Mouse (Mus musculus) embryo, embryonic 11 days (tissue): ENCODE results near the gene Actl6b.
A peak's percentile ranks its signal among the peaks of the same experiment; 100 is the strongest.
"Not testable (repeated sequence)": the region's sequence is repeated elsewhere in the genome, so short reads cannot be mapped to it uniquely, and the experiment has no call there.

ENCODE experiments used
- DNase-seq: peaks from one replicate; pipeline ENCODE4 v3.0.0-alpha.2; 2015

Actl6b gene

DNA sequence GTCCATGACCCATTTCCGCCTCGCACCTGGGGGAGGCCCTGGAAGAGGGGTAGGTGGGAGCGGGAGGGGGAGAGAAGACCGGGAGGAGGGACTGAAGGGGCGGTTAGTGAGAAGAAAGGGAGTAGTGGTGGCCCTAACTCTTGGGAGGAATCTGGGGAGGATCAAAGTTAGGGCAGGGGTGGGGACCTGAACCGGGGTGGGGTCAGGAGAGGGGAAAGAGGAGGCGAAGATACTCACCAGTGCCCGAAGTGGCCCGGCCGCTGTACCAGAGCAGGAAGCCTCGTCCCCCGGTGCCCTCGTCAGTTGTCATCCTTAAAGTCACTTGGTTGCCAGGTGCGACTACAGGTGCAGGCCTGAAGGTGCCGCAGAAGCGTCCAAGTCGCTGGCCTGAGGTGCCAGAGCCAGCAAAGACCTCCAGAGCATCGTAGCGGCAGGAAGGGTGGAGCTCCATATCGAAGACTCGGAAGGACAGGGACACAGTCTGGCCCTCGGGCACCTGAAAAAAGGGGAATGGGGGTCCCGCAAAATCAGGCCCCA lies 55.4 kb downstream of the Actl6b start:
- DNase-seq, result no peak

GRCm38 (mm10) chr5:137609292-137609691 lies 56.0 kb downstream of the Actl6b start:
- DNase-seq, result no peak

GRCm38 (mm10) chr5:137610056-137610455 lies 56.7 kb downstream of the Actl6b start:
- DNase-seq, result no peak

DNA sequence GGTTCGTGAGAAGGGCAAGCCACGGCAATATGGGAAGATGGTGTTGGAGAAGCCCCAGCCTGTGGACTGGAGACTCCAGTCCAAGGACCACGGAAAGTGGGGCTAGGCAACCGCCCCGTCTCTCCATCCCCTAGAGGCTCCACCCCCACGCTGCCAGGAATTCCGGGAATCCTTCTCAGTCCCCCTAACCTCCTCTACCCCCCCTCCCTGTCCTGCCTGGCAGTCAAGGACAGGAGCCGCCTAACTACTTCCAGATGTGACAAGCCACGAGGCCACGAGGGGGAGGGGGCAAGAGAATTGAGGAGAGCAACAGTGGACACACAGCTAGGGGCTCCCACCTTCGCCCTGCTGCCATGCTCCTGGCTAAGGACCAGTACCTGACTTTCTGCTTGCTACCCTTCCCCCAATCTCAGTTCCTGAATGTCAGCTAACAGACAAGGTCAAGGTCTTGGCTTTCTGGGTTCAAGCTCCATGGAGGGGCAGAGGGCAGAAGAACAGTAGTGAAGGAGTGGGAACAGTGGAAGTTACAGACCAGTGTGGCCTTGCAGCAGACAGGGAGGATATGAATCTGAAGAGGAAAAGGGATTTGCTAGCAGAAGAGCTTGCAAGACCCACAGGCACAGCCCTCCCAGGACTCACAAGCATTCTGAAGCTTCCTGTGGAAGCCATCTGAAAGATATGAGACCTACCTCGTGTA lies 57.4 kb downstream of the Actl6b start:
- peak; percentile 93 for DNase-seq

GRCm38 (mm10) chr5:137611245-137611602 lies 57.9 kb downstream of the Actl6b start:
- DNase-seq, result peak; percentile 84

GRCm38 (mm10) chr5:137613076-137613475 lies 59.8 kb downstream of the Actl6b start:
- DNase-seq, result no peak

- no peak for DNase-seq
Observed at GRCm38 (mm10) chr5:137613550-137613949, 60.2 kb downstream of the Actl6b start, which contains the start of gene Pcolce. Gene Pcolce (minus strand): TSS chr5:137613784.

GRCm38 (mm10) chr5:137614921-137615320 lies 61.6 kb downstream of the Actl6b start:
- not testable (repeated sequence) for DNase-seq

DNA sequence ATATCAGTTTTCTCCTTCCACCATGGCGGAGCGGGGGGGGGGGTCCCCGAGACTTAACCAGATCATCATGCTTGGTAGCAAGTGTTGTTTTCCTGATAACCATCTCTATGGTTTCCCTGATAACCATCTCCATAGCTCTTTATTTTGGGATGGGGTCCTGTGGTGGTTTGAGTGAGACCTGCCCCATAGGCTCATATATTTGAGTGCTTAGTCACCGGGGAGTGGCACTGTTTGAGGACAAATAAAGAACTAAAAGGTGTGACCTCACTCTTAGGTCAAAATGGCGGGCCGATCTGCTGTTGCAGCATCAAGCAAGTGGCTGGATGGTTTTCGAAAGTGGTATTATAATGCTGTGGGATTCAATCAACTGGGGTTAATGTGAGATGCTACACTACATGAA lies 62.0 kb downstream of the Actl6b start:
- no peak for DNase-seq
